Mouse (Mus musculus): Measurements from ENCODE around the gene Fbxo34.

DNA sequence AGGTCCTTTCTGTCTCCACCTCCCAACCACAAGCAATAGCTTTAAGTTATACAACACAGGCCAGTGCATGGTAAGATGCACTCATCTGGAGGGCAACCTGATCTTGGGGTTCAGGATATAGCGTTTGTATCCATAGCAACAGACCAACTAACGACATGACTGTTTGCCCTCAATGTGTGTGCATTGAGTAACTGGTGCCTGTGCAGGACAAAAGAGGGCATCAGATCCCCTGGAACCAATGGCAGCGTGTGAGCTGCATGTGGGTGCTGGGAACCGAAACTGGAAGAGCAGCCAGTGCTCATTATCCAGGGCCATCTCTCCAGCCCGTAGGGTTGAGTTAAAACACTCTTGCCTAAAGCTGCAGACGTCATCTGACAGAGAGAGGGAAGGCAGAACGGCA is 38.5 kb downstream of the Fbxo34 start:
- TF ChIP-seq POLR2A (IDR thresholded peaks at IDR 0.05; ENCODE audit: borderline replicate concordance, insufficient read depth, low read length) = no peak
- no peak for TF ChIP-seq CTCF (IDR thresholded peaks at IDR 0.05; ENCODE audit: borderline replicate concordance, insufficient read depth, low read depth, low read length)

All from cerebellum, adult 2 months (tissue).